Mouse (Mus musculus) midbrain, embryonic 14.5 days (tissue): ENCODE measurements at regions not wholly inside any gene's neighbourhood (a gene's known extent, or its start where the extent isn't known, plus 50 kb on each side); places are given as distances from the start of the nearest gene placed in this dataset.
A peak's percentile ranks its signal among the peaks of the same experiment; 100 is the strongest.
"Not testable (repeated sequence)": the region's sequence is repeated elsewhere in the genome, so short reads cannot be mapped to it uniquely, and the experiment has no call there.

ENCODE experiments used
- ATAC-seq: fragments of 200-750 bp; cut with Nextera tagmentation; 2 replicates; pipeline ENCODE4 v1.8.0; 2017; ENCODE audit warnings: moderate number of reproducible peaks, moderate library complexity; ENCODE audit not compliant: low FRiP score, low TSS enrichment
- DNase-seq: peaks from one replicate; pipeline ENCODE4 v3.0.0-alpha.2; 2015
- H3K27ac ChIP-seq: fragments of 300-500 bp; sonication (generic); replicated peaks from 2 replicates; pipeline ENCODE4 v1.5.1; 2014; ENCODE audit warnings: mild to moderate bottlenecking, low read depth, low read length, moderate library complexity
- H3K27me3 ChIP-seq: fragments of 300-500 bp; sonication (generic); 2 replicates; pipeline ENCODE4 v1.6.1; 2014; ENCODE audit warnings: low read length, control low read depth, mixed read lengths; ENCODE audit not compliant: control insufficient read depth, insufficient read depth
- H3K36me3 ChIP-seq: fragments of 300-500 bp; sonication (generic); 2 replicates; pipeline ENCODE4 v1.6.1; 2014; ENCODE audit warnings: low read length, control low read depth; ENCODE audit not compliant: control insufficient read depth, insufficient read depth
- H3K4me1 ChIP-seq: fragments of 300-500 bp; sonication (generic); 2 replicates; pipeline ENCODE4 v1.6.1; 2014; ENCODE audit warnings: mild to moderate bottlenecking, antibody characterized with exemption, low read length, control low read depth; ENCODE audit not compliant: control insufficient read depth, insufficient read depth
- H3K4me2 ChIP-seq: fragments of 300-500 bp; sonication (generic); 2 replicates; pipeline ENCODE4 v1.6.1; 2014; ENCODE audit warnings: mild to moderate bottlenecking, low read length, moderate library complexity
- H3K4me3 ChIP-seq: fragments of 300-500 bp; sonication (generic); replicated peaks from 2 replicates; pipeline ENCODE4 v1.5.1; 2014; ENCODE audit warnings: low read depth, low read length
- H3K9ac ChIP-seq: fragments of 300-500 bp; sonication (generic); replicated peaks from 2 replicates; pipeline ENCODE4 v1.6.1; 2014; ENCODE audit warnings: mild to moderate bottlenecking, low read length, moderate library complexity
- H3K9me3 ChIP-seq: fragments of 300-500 bp; sonication (generic); 2 replicates; pipeline ENCODE4 v1.6.1; 2016; ENCODE audit warnings: low read length, control low read depth, mixed read lengths; ENCODE audit not compliant: control insufficient read depth
- WGBS: fragments of 180-500 bp; shearing (Covaris S2); extraction: QIAGEN DNeasy Blood & Tissue Kit; methylation state at CpG from one replicate; pipeline ENCODE4 v1.1.7; 2014; 5-methylcytosine and 5-hydroxymethylcytosine counted together

GRCm38 (mm10) chr11:25042763-25043162 lies 964.9 kb downstream of the Bcl11a start:
- DNase-seq (peak; percentile 32), ATAC-seq (no peak)
- Histone ChIP-seq H3K9me3 (no peaks in the 10 kb centered on the region), H3K27me3 (no peaks in the 10 kb centered on the region), H3K4me1 (no peaks in the 10 kb centered on the region), H3K27ac (no peak overlapping the region), H3K4me2 (no peak overlapping the region), H3K4me3 (no peak overlapping the region), H3K36me3 (no peaks in the 10 kb centered on the region), H3K9ac (no peak overlapping the region)
- 79% methylated on average over 3 of the region's 3 CpGs for WGBS

- ATAC-seq: peak; percentile 24; the same call in 1 of the 2 replicates
- H3K4me1 ChIP-seq: no peaks in the 10 kb centered on the region
- 22% methylated on average over 3 of the region's 3 CpGs for WGBS
- no peak overlapping the region for H3K4me3 ChIP-seq
- DNase-seq: no peak
- H3K27ac ChIP-seq: no peak overlapping the region
- H3K9me3 ChIP-seq: no peaks in the 10 kb centered on the region
- no peak overlapping the region for H3K9ac ChIP-seq
- H3K27me3 ChIP-seq: no peaks in the 10 kb centered on the region
- H3K36me3 ChIP-seq: no peaks in the 10 kb centered on the region
- no peak overlapping the region for H3K4me2 ChIP-seq
Measured at GRCm38 (mm10) chr11:25045339-25045738, 967.5 kb downstream of the Bcl11a start.

DNA sequence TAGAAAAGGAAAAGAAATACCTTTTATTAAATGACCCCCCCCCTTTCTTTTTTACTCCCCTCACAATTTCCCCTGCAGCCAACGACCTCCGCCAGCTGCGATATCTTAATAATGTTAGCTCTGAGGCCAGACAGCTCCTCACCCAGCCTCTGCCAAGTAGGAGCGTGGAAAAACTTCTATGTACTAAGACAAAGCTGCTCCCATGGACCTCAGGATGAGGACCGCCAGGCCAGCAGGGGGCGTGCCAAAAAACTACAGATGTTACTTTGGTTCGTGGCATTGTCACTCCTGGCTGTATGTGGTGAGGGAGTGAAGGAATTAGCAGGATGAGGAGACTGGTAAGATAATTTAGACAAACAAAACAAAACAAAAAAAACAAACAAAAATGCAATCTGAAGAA lies 968.1 kb downstream of the Bcl11a start:
- H3K27ac ChIP-seq: no peak overlapping the region
- no peak overlapping the region for H3K4me2 ChIP-seq
- no peaks in the 10 kb centered on the region for H3K4me1 ChIP-seq
- ATAC-seq (no peak), DNase-seq (no peak)
- no peaks in the 10 kb centered on the region for H3K27me3 ChIP-seq
- H3K36me3 ChIP-seq: no peaks in the 10 kb centered on the region
- no peak overlapping the region for H3K9ac ChIP-seq
- 54% methylated on average over 7 of the region's 7 CpGs for WGBS
- H3K4me3 ChIP-seq: no peak overlapping the region
- H3K9me3 ChIP-seq: no peaks in the 10 kb centered on the region

- no peak for DNase-seq
- Histone ChIP-seq H3K9ac (no peak overlapping the region), H3K27me3 (no peaks in the 10 kb centered on the region), H3K36me3 (no peaks in the 10 kb centered on the region), H3K9me3 (peaks cover 5% of the 10 kb centered on the region), H3K4me1 (0 out of 2 replicates have a peak, but pooled peaks cover 5% of the 10 kb centered on the region), H3K4me2 (no peak overlapping the region), H3K4me3 (no peak overlapping the region), H3K27ac (no peak overlapping the region)
- 80% methylated on average over 2 of the region's 2 CpGs for WGBS
- ATAC-seq: no peak
Measured at GRCm38 (mm10) chr11:25055698-25056097, 977.8 kb downstream of the Bcl11a start.

DNA sequence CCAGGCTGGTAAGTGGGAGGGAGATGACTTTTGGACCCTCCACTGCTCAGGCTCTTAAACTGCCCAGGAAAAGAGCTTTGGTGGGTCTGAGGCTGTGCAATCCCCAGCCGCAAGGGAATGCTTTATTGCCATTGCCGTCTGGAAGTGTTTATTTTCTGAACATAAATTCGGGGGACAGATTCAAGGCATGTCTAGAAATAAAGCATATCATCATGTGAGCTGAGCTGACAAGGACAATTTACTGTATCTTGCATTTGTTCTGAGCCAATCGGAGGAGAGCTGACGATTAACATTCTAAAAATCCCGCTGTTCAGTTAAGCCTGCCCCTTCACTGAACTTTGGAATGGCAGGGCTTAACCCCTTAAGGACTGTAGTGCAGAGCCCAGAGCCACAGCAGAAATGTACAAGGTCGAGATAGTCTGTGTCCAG lies 979.3 kb downstream of the Bcl11a start:
- Histone ChIP-seq H3K27ac (no peak overlapping the region), H3K4me1 (0 out of 2 replicates have a peak, but pooled peaks cover 5% of the 10 kb centered on the region), H3K36me3 (no peaks in the 10 kb centered on the region), H3K27me3 (no peaks in the 10 kb centered on the region), H3K9me3 (peaks cover 5% of the 10 kb centered on the region), H3K4me2 (peak overlapping the region; percentile 38), H3K9ac (no peak overlapping the region), H3K4me3 (no peak overlapping the region)
- no peak; the same call in 1 of the 2 replicates for ATAC-seq
- peak; percentile 38 for DNase-seq
- WGBS: 5% methylated on average over 7 of the region's 7 CpGs

GRCm38 (mm10) chr11:25057543-25057942 lies 979.7 kb downstream of the Bcl11a start:
- H3K4me2 ChIP-seq: peak overlapping the region; percentile 38
- H3K9ac ChIP-seq: no peak overlapping the region
- H3K36me3 ChIP-seq: no peaks in the 10 kb centered on the region
- no peaks in the 10 kb centered on the region for H3K27me3 ChIP-seq
- DNase-seq (no peak), ATAC-seq (no peak)
- WGBS: 17% methylated on average over 2 of the region's 2 CpGs
- peaks cover 5% of the 10 kb centered on the region for H3K9me3 ChIP-seq
- H3K4me3 ChIP-seq: no peak overlapping the region
- H3K4me1 ChIP-seq: 0 out of 2 replicates have a peak, but pooled peaks cover 5% of the 10 kb centered on the region
- H3K27ac ChIP-seq: no peak overlapping the region

GRCm38 (mm10) chr11:25063042-25063441 lies 985.2 kb downstream of the Bcl11a start:
- ATAC-seq (no peak), DNase-seq (no peak)

GRCm38 (mm10) chr11:25063978-25064377 lies 986.1 kb downstream of the Bcl11a start:
- no peak for DNase-seq
- no peak overlapping the region for H3K4me3 ChIP-seq
- H3K4me2 ChIP-seq: no peak overlapping the region
- H3K36me3 ChIP-seq: no peaks in the 10 kb centered on the region
- 74% methylated on average over 2 of the region's 2 CpGs for WGBS
- peaks cover 6% of the 10 kb centered on the region; the same call in 1 of the 2 replicates for H3K4me1 ChIP-seq
- no peak overlapping the region for H3K9ac ChIP-seq
- H3K9me3 ChIP-seq: no peaks in the 10 kb centered on the region
- no peak for ATAC-seq
- H3K27me3 ChIP-seq: no peaks in the 10 kb centered on the region
- no peak overlapping the region for H3K27ac ChIP-seq

More at GRCm38 (mm10) chr11:25063042-25063441, 985.2 kb downstream of the Bcl11a start:
- H3K9me3 ChIP-seq: no peaks in the 10 kb centered on the region
- H3K27ac ChIP-seq: no peak overlapping the region
- no peaks in the 10 kb centered on the region for H3K27me3 ChIP-seq
- no peak overlapping the region for H3K4me2 ChIP-seq
- no peak overlapping the region for H3K9ac ChIP-seq
- H3K4me1 ChIP-seq: peaks cover 6% of the 10 kb centered on the region; the same call in 1 of the 2 replicates
- H3K36me3 ChIP-seq: no peaks in the 10 kb centered on the region
- 13% methylated on average over 4 of the region's 4 CpGs for WGBS
- H3K4me3 ChIP-seq: no peak overlapping the region

DNA sequence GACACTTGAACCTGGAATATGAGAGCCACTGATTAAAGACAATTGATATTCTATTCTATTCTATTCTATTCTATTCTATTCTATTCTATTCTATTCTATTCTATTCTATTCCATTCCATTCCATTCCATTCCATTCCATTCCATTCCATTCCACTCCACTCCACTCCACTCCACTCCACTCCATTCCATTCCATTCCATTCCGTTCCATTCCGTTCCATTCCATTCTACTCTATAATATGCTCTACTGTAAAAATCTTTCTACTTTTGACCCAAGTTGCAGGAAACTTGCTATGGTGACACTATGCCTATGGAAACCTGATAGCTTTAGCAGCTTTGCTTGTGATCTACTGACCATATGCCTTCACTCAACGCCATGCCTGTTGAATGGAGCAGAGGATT lies 1022.1 kb downstream of the Bcl11a start:
- H3K27me3 ChIP-seq, H3K27ac ChIP-seq, DNase-seq, H3K4me2 ChIP-seq, ATAC-seq, H3K36me3 ChIP-seq, H3K9me3 ChIP-seq, H3K9ac ChIP-seq, H3K4me1 ChIP-seq, H3K4me3 ChIP-seq: not testable (repeated sequence)
- over 99% methylated on average over 3 of the region's 3 CpGs for WGBS
